Mouse (Mus musculus) testis, postnatal 14 days (tissue): ENCODE data around the gene Hoxc9.

Experiments
- DNase-seq: peaks from one replicate; pipeline ENCODE4 v3.0.0; 2021; ENCODE audit warnings: low spot score

The Hoxc9 gene

DNA sequence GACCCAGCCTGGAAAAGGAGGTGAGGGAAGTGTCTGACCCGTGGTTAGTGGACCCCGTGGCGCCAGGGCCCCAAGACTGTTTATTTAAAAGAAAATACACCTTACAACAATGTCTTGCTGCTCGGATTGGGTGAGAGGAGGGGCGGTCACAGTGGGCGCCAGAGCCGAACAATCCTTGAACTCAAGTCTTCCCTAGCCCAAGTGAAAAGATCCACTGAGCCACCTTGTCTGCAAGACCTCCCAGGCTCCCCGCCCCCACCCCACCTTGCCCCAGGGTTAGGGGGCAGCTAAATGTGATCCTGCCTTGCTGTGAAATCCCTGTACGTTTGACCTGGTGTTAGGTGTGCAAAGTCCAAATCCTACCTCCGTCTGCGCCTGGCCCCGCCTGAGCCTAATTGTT lies 19.3 kb upstream of the Hoxc9 start:
- DNase-seq = no peak

GRCm38 (mm10) chr15:102959663-102960191 lies 16.5 kb upstream of the Hoxc9 start:
- no peak for DNase-seq

- DNase-seq = no peak
These were observed 14.5 kb upstream of the Hoxc9 start for GRCm38 (mm10) chr15:102961728-102962127.

DNA sequence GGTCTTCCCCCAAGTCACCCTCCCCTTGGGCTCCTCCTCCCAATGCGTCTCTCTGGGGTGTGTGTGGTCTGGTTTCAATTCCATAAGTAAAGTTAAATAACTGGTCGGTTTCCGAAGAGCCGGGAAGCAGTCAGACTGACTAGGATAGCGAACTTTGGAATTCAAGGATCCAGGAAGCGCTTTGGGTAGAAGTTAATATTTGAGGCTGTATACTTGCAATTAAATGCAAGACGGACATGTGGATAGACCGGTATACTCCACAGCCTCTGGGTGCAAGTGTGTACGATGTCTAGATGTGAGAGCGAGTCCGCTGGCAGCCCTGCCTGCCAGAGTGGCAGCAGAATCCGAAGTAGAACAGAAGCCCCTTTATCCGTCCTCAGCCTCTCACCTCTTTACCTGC lies 13.7 kb upstream of the Hoxc9 start:
- no peak for DNase-seq

DNA sequence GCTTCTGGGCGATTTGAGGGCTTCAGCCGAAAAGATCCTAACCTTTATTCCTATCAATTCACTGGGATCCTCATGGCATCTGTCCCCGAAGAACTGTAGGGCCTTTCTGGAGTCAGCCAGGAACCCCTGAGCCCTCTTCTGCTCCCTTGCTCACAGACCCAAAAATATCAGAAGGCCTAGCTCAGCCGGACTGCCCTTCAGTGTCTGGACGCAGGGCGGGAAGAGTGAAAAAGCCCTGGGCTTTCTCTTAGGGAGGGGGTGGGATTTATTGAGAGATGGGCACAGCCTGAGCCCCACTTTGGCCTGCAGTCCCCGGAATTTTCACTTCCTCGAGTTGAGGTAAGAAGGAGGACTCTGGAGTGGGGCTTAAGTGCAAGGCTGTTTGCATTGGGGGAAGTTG lies 13.0 kb upstream of the Hoxc9 start:
- no peak for DNase-seq

GRCm38 (mm10) chr15:102963671-102964640 lies 12.3 kb upstream of the Hoxc9 start:
- no peak for DNase-seq

GRCm38 (mm10) chr15:102965003-102965891 lies 11.0 kb upstream of the Hoxc9 start:
- no peak for DNase-seq

DNA sequence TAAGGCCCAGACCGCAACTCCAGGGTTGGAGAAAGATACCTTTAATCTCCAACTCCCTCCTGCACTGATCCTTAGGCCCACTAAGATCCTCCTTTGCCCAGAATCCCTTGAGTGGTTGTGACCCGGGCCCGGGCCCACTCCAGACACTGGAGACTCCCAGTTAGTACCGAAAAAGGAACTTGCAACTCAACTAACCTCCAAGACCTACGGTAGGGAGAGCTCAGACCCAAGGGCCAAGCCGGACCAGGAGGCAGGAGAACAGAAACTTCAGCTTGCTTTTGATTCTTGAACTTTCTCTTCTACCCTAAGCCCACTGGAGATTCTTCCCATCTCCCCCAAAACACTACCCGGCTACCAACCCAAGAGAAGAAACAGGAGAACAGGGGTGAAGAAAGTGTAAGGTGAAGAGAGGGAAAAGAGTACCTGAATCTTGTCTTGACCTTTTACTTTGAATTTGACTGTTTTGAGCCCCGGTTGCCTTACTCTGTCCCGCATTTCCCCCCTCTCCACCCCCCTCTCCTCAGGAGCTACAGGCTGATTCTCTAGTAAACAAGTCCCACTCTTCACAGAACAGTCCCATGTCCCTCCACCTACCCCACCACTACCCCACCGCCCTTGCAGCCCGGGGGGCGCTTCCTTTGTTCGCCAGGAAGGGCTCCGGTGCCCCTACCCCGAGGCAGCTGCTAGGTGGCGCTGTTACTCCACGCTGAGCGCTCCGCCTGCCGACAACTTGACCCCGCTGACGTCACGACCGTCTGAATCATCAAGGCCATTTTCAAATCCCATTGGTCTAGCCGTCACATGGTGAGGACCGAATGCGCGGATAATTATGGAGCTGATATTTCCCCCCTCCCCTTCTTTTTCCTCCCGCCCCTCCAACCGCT lies 10.1 kb upstream of the Hoxc9 start:
- DNase-seq = peak; percentile 84

GRCm38 (mm10) chr15:102966776-102967311 lies 9.4 kb upstream of the Hoxc9 start, which contains the start of gene Hoxc10:
TSS of gene Hoxc10 (plus strand) at chr15:102966796.
- no peak for DNase-seq

DNA sequence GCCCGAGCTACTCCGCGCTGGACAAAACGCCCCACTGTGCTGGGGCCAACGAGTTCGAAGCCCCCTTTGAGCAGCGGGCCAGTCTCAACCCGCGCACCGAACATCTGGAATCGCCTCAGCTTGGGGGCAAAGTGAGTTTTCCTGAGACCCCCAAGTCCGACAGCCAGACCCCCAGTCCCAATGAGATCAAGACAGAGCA lies 9.0 kb upstream of the Hoxc9 start, which contains the start of gene Hoxc5:
Gene Hoxc5, plus strand, starts transcription at position 132 of the 199 bp plus-strand sequence.
- DNase-seq = no peak

GRCm38 (mm10) chr15:102967511-102968397 lies 8.5 kb upstream of the Hoxc9 start:
- DNase-seq = no peak

- DNase-seq = no peak
These were observed 6.9 kb upstream of the Hoxc9 start for GRCm38 (mm10) chr15:102969296-102969695.

- DNase-seq = no peak
These were observed 5.5 kb upstream of the Hoxc9 start for GRCm38 (mm10) chr15:102970740-102971139.

DNA sequence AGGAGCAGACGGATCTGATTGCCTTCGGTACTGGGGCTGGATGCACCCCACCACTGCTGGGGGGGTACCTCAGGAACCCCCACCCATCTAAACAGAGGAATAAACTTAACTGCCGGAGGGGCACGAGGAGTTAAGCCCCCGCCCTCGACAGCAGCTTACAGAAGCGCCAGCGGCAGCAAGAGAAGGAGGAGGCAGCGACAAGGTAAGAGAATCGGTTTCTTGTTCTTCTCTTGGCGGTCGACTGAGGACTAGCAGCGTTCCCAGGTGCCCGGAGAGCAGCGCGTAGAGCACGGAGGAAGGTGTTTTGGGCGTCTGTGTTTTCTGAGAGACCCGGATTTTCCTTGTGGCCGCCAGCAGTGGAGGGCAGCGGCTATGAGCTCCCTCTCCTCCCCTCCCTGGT lies 4.0 kb upstream of the Hoxc9 start:
- DNase-seq = no peak

DNA sequence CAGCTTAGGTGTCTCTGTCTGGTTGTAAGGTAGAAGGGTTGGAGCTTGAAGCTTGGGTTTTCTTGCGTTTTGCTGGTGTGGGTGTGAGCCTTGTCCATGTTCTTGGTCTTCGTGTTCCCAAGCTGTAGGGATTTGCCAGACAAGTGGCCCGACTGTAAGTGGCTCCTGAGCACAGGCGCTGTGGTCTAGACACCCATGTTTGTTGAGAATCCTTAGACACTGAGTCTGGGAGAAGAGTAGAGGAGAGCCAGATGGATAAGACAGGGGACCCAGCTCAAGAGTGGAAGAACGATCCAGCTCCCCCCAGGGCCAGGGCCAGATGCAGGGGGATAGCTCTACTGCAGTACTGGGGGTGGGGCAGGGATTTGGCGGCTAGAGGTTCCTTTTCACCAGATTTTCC lies 3.5 kb upstream of the Hoxc9 start:
- no peak for DNase-seq

- DNase-seq = no peak
These were observed 1.2 kb upstream of the Hoxc9 start for GRCm38 (mm10) chr15:102975034-102975433.

DNA sequence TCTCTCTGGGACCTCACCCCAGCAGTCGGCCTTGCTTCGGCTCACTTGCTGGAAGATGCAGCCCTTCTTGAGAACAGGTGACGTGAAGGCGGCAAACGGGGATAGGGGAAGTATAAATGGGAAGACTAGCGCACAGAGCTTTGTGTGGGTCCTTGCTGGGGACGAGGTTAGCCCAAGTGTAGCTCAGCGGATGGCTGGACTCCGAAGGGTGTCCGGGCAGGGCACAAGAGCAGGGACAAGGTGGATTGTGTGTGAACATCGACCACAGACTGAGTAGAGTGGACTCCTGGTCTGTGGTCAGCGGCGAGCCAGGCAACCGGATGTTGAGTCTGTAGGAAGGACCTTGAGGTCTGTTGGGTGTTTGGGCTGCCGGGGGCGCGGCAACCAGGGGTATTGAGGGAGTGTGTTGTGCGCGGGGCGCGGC lies 539 bp upstream of the Hoxc9 start:
- DNase-seq = no peak

GRCm38 (mm10) chr15:102976631-102977422 lies 588 bp downstream of the Hoxc9 start:
- no peak for DNase-seq

- no peak for DNase-seq
These were observed 1.3 kb downstream of the Hoxc9 start for GRCm38 (mm10) chr15:102977423-102977974.
